Mouse (Mus musculus): ENCODE measurements around the gene Fastkd1.
A peak's percentile ranks its signal among the peaks of the same experiment; 100 is the strongest.
"Not testable (repeated sequence)": the region's sequence is repeated elsewhere in the genome, so short reads cannot be mapped to it uniquely, and the experiment has no call there.

The Fastkd1 gene

GRCm38 (mm10) chr2:69712981-69713625 is at the start of gene Fastkd1:
Gene Fastkd1 (minus strand): TSS chr2:69713516.
- DNase-seq (ENCODE audit: low spot score), result peak; percentile 80

- no peak for DNase-seq (ENCODE audit: low spot score)
These were observed 47.7 kb upstream of the Fastkd1 start for GRCm38 (mm10) chr2:69760980-69761379.

GRCm38 (mm10) chr2:69745091-69745490 is 31.8 kb upstream of the Fastkd1 start:
- no peak for DNase-seq (ENCODE audit: low spot score)

- DNase-seq (ENCODE audit: low spot score), result no peak
These were observed 10.2 kb upstream of the Fastkd1 start for GRCm38 (mm10) chr2:69723519-69723825.

GRCm38 (mm10) chr2:69722650-69723518 is 9.6 kb upstream of the Fastkd1 start:
- DNase-seq (ENCODE audit: low spot score), result peak; percentile 82

GRCm38 (mm10) chr2:69722273-69722649 is 8.9 kb upstream of the Fastkd1 start, which contains the start of gene Ppig:
Gene Ppig (plus strand): TSS chr2:69722545.
- DNase-seq (ENCODE audit: low spot score), result no peak

- no peak for DNase-seq (ENCODE audit: low spot score)
These were observed 5.8 kb upstream of the Fastkd1 start for GRCm38 (mm10) chr2:69719121-69719520.

GRCm38 (mm10) chr2:69716483-69716882 is 3.2 kb upstream of the Fastkd1 start:
- DNase-seq (ENCODE audit: low spot score), result no peak

GRCm38 (mm10) chr2:69714126-69714525 is 810 bp upstream of the Fastkd1 start:
- DNase-seq (ENCODE audit: low spot score), result no peak

- DNase-seq (ENCODE audit: low spot score), result no peak
These were observed 304 bp upstream of the Fastkd1 start for GRCm38 (mm10) chr2:69713626-69714014.

GRCm38 (mm10) chr2:69712171-69712570 is 1.1 kb downstream of the Fastkd1 start:
- DNase-seq (ENCODE audit: low spot score), result no peak

- DNase-seq (ENCODE audit: low spot score), result no peak
These were observed 12.9 kb downstream of the Fastkd1 start for GRCm38 (mm10) chr2:69700446-69700845.

GRCm38 (mm10) chr2:69693501-69693900 is 19.8 kb downstream of the Fastkd1 start:
- no peak for DNase-seq (ENCODE audit: low spot score)

GRCm38 (mm10) chr2:69690843-69691242 is 22.5 kb downstream of the Fastkd1 start:
- no peak for DNase-seq (ENCODE audit: low spot score)

- no peak for DNase-seq (ENCODE audit: low spot score)
These were observed 23.1 kb downstream of the Fastkd1 start for GRCm38 (mm10) chr2:69690214-69690613.

GRCm38 (mm10) chr2:69684488-69684887 is 28.8 kb downstream of the Fastkd1 start:
- DNase-seq (ENCODE audit: low spot score), result no peak

- no peak for DNase-seq (ENCODE audit: low spot score)
These were observed 30.1 kb downstream of the Fastkd1 start for GRCm38 (mm10) chr2:69683036-69683805.

- DNase-seq (ENCODE audit: low spot score), result no peak
These were observed 31.4 kb downstream of the Fastkd1 start for GRCm38 (mm10) chr2:69681931-69682330.

- DNase-seq (ENCODE audit: low spot score), result no peak
These were observed 33.3 kb downstream of the Fastkd1 start for GRCm38 (mm10) chr2:69679990-69680389.

GRCm38 (mm10) chr2:69677215-69677614 is 36.1 kb downstream of the Fastkd1 start:
- DNase-seq (ENCODE audit: low spot score), result not testable (repeated sequence)

- no peak for DNase-seq (ENCODE audit: low spot score)
These were observed 36.6 kb downstream of the Fastkd1 start for GRCm38 (mm10) chr2:69676713-69677112.

GRCm38 (mm10) chr2:69675266-69675665 is 38.0 kb downstream of the Fastkd1 start:
- DNase-seq (ENCODE audit: low spot score), result no peak

- no peak for DNase-seq (ENCODE audit: low spot score)
These were observed 39.6 kb downstream of the Fastkd1 start for GRCm38 (mm10) chr2:69673723-69674122.

All from ovary, adult 18-20 months (tissue).